Mouse (Mus musculus) common myeloid progenitor, adult 5-6 weeks (primary cell): ENCODE data around the gene Gm44596. TPM values are rescaled to one million over a fixed set of nuclear protein-coding genes. Genes with fewer than 3 reads are reported as not detected.

Experiments used
- ATAC-seq: replicated peaks from 2 replicates; pipeline ENCODE4 v1.8.0; 2016; ENCODE audit warnings: low read depth, mild to moderate bottlenecking, moderate TSS enrichment, inconsistent platforms; ENCODE audit not compliant: poor library complexity, severe bottlenecking
- total RNA-seq: library from RNA; stranded (forward); fragments of 200-1000, 187-1606 nt; gene quantifications from 2 replicates; pipeline ENCODE4 v1.2.3, GENCODE M21; 2017

Gm44596 gene
- not detected in 2 replicates for total RNA-seq

- no peak for ATAC-seq
Measured at GRCm38 (mm10) chr6:128375192-128375591, at the start of gene Gm44596, which contains the start of gene Tex52. Gene Gm44596 (plus strand): TSS chr6:128375503. Gene Tex52 (plus strand): TSS chr6:128375456.

- ATAC-seq, result peak; percentile 96
Measured at GRCm38 (mm10) chr6:128334397-128335124, 40.7 kb upstream of the Gm44596 start.

DNA sequence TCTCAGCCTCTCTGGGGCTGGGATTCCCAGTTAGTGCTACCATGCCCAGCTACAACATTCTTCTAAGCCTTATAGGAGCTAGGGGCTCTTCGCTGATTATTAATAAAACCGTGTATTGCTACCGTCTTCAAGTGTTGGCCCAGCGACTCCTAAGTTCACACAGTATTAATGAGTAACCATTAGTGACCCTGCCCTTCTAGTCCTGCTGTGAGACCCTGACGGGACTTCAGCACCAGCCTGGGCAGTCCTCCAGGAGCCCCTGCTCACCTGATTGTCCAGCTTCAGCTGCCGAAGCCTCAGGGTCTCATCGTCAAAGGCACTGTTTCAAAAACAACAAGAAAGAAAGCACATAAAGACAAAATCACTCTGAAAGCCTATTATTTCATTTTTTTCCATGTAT lies 37.8 kb upstream of the Gm44596 start:
- ATAC-seq, result no peak

DNA sequence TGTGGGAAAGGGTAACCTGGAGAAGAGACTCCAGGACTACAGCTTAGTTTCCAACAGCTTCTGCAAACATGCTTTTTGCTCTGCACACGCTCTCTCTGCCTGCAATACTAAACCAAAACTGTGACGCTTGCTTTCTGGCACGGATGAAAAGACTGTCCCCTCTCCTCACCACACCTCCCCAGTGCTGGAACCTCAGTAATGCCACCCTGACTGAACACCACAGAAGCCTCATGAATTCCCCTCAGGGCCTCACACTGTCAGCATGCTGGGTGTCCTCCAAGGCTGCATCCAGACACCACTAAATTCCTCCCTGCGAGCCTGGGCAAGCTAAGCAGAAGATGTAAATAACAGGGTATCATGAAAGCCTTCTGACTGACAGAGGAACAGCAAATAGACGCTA lies 36.4 kb upstream of the Gm44596 start:
- ATAC-seq, result no peak

- ATAC-seq, result no peak
Measured at GRCm38 (mm10) chr6:128341956-128342723, 33.2 kb upstream of the Gm44596 start.

DNA sequence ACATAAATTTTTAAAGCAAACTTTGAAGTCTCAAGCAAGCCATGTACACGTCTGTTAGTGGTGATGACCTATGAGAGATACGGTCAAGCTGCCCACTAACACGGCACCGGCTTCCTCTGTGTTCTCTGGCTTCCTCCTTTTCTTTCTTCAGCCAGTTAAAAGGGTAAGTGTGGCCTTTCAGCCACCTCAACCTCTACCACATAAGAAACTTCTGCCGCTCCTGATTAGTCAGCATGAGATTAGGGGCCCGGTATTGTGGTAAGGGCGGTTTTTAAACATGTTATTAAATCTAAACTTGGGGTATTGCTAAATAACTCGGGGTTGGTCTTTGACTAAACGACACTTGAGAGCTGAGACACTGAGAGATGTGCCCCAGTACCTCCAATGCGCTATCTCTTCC lies 29.7 kb upstream of the Gm44596 start:
- peak; percentile 94 for ATAC-seq

GRCm38 (mm10) chr6:128346782-128347181 lies 28.5 kb upstream of the Gm44596 start:
- ATAC-seq, result no peak

DNA sequence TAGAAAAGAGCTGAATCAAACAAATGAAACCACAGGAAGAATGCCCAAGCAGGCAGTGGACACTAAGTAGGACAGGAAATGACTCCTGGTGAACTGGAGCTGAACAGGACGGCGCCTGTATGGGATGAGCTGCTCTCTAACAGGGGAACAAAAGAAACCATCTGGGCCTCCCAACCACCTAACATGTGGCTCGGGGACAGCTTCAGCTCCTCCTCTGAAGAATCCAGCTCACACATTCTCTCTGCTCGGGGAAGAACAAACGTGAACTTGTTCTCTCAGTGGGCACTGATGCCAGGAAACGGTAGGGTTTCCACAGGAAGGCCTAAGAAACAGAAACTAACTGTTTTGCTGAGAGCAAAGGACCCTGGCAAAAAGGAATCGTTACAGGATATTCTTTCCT lies 25.6 kb upstream of the Gm44596 start:
- no peak for ATAC-seq

DNA sequence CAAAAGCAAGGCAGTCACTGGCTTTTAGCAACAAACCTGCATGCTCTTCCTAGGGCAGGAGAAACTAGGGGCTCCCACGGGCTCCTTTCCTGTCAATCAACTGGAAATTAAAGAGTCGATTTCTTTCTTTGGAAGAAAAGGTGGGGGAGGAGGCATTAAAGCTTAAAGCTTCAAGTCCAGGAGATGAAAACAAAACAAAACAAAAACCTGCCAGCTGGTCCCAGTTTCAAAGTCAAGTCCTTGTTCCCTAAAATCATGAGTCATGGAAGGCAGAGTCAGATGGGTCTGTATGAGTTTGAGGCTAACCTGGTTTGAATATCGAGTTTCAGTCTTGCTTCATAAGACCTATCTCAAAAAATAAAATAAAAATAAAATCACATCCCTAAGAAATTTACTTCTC lies 21.2 kb upstream of the Gm44596 start:
- ATAC-seq, result no peak

DNA sequence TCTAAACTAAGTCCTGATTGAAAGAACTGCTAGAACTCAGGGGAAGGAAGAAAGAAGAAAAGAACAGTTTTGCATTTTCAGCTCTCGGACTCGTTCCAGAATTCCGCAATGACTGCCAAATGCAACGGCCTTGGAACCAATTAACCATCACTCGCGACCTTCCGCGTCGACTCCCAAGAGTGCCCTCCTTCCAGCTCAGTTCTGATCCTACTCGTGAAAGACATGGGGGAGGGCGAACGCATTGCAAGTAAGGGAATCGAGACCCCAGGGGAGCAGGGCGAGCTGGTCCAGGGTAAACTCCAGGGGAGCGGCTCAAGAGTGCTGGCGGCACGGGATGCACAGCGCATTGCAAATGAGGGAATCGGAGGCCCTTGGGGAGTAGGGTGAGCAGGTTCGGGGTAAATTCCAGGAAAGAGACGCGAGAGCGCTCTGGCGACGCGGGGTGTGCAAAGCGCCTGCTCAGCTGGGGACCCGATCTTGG lies 20.1 kb upstream of the Gm44596 start:
- peak; percentile 4; the same call in 1 of the 2 replicates for ATAC-seq

GRCm38 (mm10) chr6:128355726-128356416 lies 19.4 kb upstream of the Gm44596 start, which contains the start of gene Tulp3:
Gene Tulp3 (minus strand): TSS chr6:128355851.
- peak; percentile 97 for ATAC-seq

DNA sequence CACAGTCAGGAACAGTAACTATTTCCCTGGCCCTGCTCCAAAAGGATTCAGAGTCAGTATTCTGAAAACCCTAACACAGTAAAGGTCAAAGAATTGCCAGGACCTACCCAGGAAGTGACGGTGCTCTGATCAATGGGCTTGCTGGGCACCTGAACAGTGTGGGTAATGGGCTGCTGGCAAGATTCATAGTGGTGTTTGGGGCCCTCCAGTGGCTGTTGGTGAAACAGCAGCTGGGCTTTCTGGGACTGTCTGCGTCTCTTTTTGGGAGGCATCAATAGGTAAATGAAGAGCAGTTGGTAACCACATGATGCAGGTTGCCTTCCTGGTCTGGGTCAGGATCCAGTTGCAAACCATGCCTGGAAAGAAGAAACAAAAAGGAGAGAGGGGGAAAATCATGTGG lies 16.3 kb upstream of the Gm44596 start:
- ATAC-seq, result peak; percentile 20; the same call in 1 of the 2 replicates

GRCm38 (mm10) chr6:128361901-128362300 lies 13.4 kb upstream of the Gm44596 start:
- ATAC-seq, result no peak

GRCm38 (mm10) chr6:128362381-128363006 lies 12.8 kb upstream of the Gm44596 start, which contains the start of the genes Rhno1 and Foxm1:
Gene Rhno1 (minus strand): TSS chr6:128362911.
Gene Foxm1 (plus strand): TSS chr6:128362967.
- ATAC-seq, result peak; percentile 77

GRCm38 (mm10) chr6:128363007-128363825 lies 12.1 kb upstream of the Gm44596 start:
- peak; percentile 4; the same call in 1 of the 2 replicates for ATAC-seq

DNA sequence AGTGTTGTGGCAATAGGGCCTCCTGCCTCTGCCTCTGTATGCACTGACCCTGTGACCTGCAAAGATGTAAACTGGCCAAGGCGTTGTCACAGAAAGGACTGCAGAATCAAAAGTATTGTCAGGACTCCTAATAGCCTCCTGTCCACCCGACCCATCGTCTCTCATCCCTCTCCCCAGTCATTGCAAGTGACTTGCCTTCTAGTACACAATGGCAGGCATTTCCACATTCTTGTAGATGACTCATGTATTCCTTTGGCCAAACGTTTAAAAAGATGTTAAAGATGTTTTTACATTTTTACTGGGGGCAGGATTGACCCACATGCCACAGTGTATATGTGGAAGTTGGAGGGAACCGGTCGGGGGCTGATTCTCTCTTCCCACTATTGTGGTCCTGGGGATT lies 10.6 kb upstream of the Gm44596 start:
- no peak for ATAC-seq

- no peak for ATAC-seq
Measured at GRCm38 (mm10) chr6:128366466-128366865, 8.8 kb upstream of the Gm44596 start.

- no peak for ATAC-seq
Measured at GRCm38 (mm10) chr6:128370040-128370439, 5.3 kb upstream of the Gm44596 start.
